Mouse (Mus musculus): ENCODE data around the gene Smox. TPM values are rescaled to one million over a fixed set of nuclear protein-coding genes. Genes with fewer than 3 reads are reported as not detected.

Smox gene
- polyA plus RNA-seq, 1 experiment, result 49.1 TPM

GRCm38 (mm10) chr2:131550906-131551305, 59.6 kb downstream of the Smox start:
- H3K36me3 ChIP-seq (ENCODE audit: control insufficient read depth, insufficient read depth, low read length), result no peaks in the 10 kb centered on the region
- H3K27ac ChIP-seq (ENCODE audit: control insufficient read depth, insufficient read depth, low read length), result no peak overlapping the region
- H3K4me1 ChIP-seq (replicated peaks; ENCODE audit: control insufficient read depth, insufficient read depth, low read length), result peaks cover 7% of the 10 kb centered on the region; the same call in 1 of the 2 replicates
- H3K4me3 ChIP-seq (ENCODE audit: control insufficient read depth, insufficient read depth, low read length), result no peak overlapping the region
- TF ChIP-seq POLR2A (IDR thresholded peaks at IDR 0.05; ENCODE audit: control insufficient read depth, extremely low read depth, insufficient read depth, low read length, poor library complexity) (no peak), CTCF (IDR thresholded peaks at IDR 0.05; ENCODE audit: borderline replicate concordance, control insufficient read depth, extremely low read depth, insufficient read depth, low read length, poor library complexity) (no peak)
- WGBS, result 82% methylated on average over 2 of the region's 2 CpGs
- H3K27me3 ChIP-seq (ENCODE audit: control insufficient read depth, insufficient read depth, low read length), result peaks cover 13% of the 10 kb centered on the region
- no peak for DNase-seq

GRCm38 (mm10) chr2:131551701-131552620, 60.7 kb downstream of the Smox start:
- Histone ChIP-seq H3K4me3 (ENCODE audit: control insufficient read depth, insufficient read depth, low read length) (no peak overlapping the region), H3K27ac (ENCODE audit: control insufficient read depth, insufficient read depth, low read length) (no peak overlapping the region), H3K36me3 (ENCODE audit: control insufficient read depth, insufficient read depth, low read length) (no peaks in the 10 kb centered on the region), H3K4me1 (replicated peaks; ENCODE audit: control insufficient read depth, insufficient read depth, low read length) (no peaks in the 10 kb centered on the region), H3K27me3 (ENCODE audit: control insufficient read depth, insufficient read depth, low read length) (peaks cover 3% of the 10 kb centered on the region; the same call in 1 of the 2 replicates)
- DNase-seq, result no peak
- TF ChIP-seq POLR2A (IDR thresholded peaks at IDR 0.05; ENCODE audit: control insufficient read depth, extremely low read depth, insufficient read depth, low read length, poor library complexity) (no peak), CTCF (IDR thresholded peaks at IDR 0.05; ENCODE audit: borderline replicate concordance, control insufficient read depth, extremely low read depth, insufficient read depth, low read length, poor library complexity) (no peak)
- WGBS, result 60% methylated on average over 7 of the region's 7 CpGs

DNA sequence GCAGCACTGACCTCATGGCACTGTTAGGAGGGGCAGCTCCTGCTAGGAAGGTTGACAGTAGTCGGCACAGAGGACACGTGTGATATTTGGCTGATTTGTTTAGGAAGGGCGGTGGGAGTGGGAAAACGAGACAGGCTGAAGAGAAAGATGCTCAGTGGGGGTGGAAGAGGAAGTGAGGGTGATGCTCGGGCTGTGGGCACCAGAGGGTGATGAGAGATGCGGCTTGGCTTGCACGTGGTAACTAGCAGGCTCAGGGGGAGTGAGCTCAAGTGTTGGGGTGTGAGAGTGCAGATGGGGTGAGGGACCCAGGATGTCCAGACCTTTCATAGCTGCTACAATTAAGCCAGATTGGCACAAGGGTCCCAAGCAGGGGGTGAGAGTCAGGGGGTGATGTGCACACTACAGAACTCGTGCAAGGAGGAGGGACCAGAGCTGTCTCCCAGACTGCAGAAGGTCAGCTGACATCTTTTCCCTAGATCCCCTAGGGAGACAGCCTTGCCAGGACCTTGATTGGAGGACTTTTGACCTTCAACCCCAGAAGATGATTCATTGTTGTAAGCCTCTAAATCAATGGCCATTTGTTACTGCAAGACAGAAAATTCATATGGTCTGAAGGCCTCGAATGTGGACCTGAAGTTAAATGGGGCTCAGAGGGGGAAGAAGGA, 61.6 kb downstream of the Smox start:
- no peak for DNase-seq
- 22% methylated on average over 9 of the region's 9 CpGs for WGBS
- no peak overlapping the region for H3K4me3 ChIP-seq (ENCODE audit: control insufficient read depth, insufficient read depth, low read length)
- H3K36me3 ChIP-seq (ENCODE audit: control insufficient read depth, insufficient read depth, low read length), result no peaks in the 10 kb centered on the region
- no peaks in the 10 kb centered on the region; the same call in 1 of the 2 replicates for H3K27me3 ChIP-seq (ENCODE audit: control insufficient read depth, insufficient read depth, low read length)
- TF ChIP-seq CTCF (IDR thresholded peaks at IDR 0.05; ENCODE audit: borderline replicate concordance, control insufficient read depth, extremely low read depth, insufficient read depth, low read length, poor library complexity) (no peak), POLR2A (IDR thresholded peaks at IDR 0.05; ENCODE audit: control insufficient read depth, extremely low read depth, insufficient read depth, low read length, poor library complexity) (no peak)
- no peaks in the 10 kb centered on the region for H3K4me1 ChIP-seq (replicated peaks; ENCODE audit: control insufficient read depth, insufficient read depth, low read length)
- H3K27ac ChIP-seq (ENCODE audit: control insufficient read depth, insufficient read depth, low read length), result no peak overlapping the region

DNA sequence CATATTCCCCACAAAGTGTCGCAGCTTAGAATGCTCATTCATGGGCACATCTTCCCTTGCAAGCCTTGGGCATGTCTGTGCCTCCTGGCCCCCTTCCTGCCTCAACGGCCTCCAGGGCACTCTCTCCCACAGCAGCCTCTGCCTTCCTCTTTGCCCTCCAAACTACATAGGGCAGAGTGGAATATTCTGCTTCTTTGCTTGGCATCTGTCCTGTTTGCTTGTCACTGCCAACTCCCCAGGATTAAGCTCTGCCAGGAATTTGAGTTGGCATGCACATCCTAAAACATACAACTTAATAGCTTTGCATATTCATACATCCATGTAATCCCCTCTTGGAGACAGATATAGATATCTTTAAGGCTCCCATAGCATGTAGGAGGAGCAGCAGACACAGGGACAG, 66.6 kb downstream of the Smox start:
- peaks cover 13% of the 10 kb centered on the region for H3K27me3 ChIP-seq (ENCODE audit: control insufficient read depth, insufficient read depth, low read length)

DNA sequence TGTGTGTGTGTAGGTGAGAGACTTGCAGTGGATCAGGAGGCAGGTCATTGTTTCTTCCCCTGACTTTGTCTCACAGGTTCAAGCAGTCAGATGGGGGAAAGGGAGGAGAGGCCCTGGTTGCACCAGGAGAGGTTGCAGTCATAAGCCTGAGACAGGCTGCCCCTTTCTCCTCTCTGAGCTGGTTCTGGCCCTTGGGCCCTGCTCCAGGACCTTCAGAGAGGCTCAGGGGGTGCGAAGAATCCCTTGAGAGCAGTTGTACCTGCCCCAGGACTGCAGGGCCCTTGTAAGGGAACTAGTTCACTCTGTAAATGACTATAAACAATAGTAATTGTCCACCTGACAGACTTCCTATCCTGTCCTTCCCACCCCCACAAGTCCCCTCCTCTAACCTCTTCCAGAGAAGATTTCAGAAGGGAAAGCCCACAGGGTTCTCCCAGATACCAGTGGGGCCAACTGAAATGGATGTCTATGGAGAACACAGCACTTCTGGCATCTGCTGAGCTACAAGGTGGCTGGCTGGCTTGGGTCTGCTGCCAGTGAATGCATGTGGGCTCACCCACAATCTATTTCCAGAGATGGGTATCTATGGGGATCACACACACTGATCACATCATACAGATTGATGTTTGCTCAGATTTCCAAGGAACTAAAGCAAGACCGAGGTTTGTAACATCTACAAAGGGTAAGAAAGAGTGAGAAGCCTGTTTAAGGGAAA, 69.1 kb downstream of the Smox start:
- no peaks in the 10 kb centered on the region for H3K4me1 ChIP-seq (replicated peaks; ENCODE audit: control insufficient read depth, insufficient read depth, low read length)
- H3K36me3 ChIP-seq (ENCODE audit: control insufficient read depth, insufficient read depth, low read length), result no peaks in the 10 kb centered on the region
- no peak overlapping the region for H3K4me3 ChIP-seq (ENCODE audit: control insufficient read depth, insufficient read depth, low read length)
- TF ChIP-seq CTCF (IDR thresholded peaks at IDR 0.05; ENCODE audit: borderline replicate concordance, control insufficient read depth, extremely low read depth, insufficient read depth, low read length, poor library complexity) (no peak), POLR2A (IDR thresholded peaks at IDR 0.05; ENCODE audit: control insufficient read depth, extremely low read depth, insufficient read depth, low read length, poor library complexity) (no peak)
- DNase-seq, result no peak
- peaks cover 21% of the 10 kb centered on the region for H3K27me3 ChIP-seq (ENCODE audit: control insufficient read depth, insufficient read depth, low read length)
- H3K27ac ChIP-seq (ENCODE audit: control insufficient read depth, insufficient read depth, low read length), result no peak overlapping the region
- WGBS, result 62% methylated on average over 2 of the region's 2 CpGs

More for the DNA sequence above, 66.6 kb downstream of the Smox start:
- H3K4me3 ChIP-seq (ENCODE audit: control insufficient read depth, insufficient read depth, low read length), result no peak overlapping the region
- no peak for DNase-seq
- H3K4me1 ChIP-seq (replicated peaks; ENCODE audit: control insufficient read depth, insufficient read depth, low read length), result no peaks in the 10 kb centered on the region
- no peaks in the 10 kb centered on the region for H3K36me3 ChIP-seq (ENCODE audit: control insufficient read depth, insufficient read depth, low read length)
- H3K27ac ChIP-seq (ENCODE audit: control insufficient read depth, insufficient read depth, low read length), result no peak overlapping the region
- WGBS, result 77% methylated on average over 2 of the region's 2 CpGs
- no peak for TF ChIP-seq POLR2A (IDR thresholded peaks at IDR 0.05; ENCODE audit: control insufficient read depth, extremely low read depth, insufficient read depth, low read length, poor library complexity)
- TF ChIP-seq CTCF (IDR thresholded peaks at IDR 0.05; ENCODE audit: borderline replicate concordance, control insufficient read depth, extremely low read depth, insufficient read depth, low read length, poor library complexity), result no peak

DNA sequence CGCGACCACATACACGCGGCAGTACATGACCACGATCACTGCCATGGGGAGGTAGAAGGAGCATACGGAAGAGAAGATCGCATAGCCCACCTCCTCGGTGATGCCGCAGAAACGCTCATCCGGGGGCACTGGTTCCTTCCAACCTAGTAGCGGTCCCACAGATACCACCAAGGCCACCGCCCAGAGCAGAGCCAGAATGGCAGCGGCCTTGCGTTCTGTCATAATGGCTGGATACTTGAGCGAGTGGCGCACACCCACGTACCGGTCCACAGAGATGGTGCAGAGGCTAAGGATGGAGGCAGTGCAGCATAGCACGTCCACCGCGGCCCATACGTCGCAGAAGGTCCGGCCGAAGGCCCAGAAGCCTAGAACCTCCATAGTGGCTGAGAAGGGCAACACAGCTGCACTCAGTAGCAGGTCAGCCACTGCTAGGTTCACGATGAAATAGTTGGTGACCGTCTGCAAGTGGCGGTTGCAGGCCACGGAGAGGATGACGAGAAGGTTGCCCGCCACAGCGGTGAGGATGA, 70.1 kb downstream of the Smox start:
- Histone ChIP-seq H3K4me3 (ENCODE audit: control insufficient read depth, insufficient read depth, low read length) (no peak overlapping the region), H3K27me3 (ENCODE audit: control insufficient read depth, insufficient read depth, low read length) (peaks cover 21% of the 10 kb centered on the region), H3K4me1 (replicated peaks; ENCODE audit: control insufficient read depth, insufficient read depth, low read length) (no peaks in the 10 kb centered on the region), H3K36me3 (ENCODE audit: control insufficient read depth, insufficient read depth, low read length) (no peaks in the 10 kb centered on the region), H3K27ac (ENCODE audit: control insufficient read depth, insufficient read depth, low read length) (no peak overlapping the region)
- no peak for DNase-seq
- no peak for TF ChIP-seq CTCF (IDR thresholded peaks at IDR 0.05; ENCODE audit: borderline replicate concordance, control insufficient read depth, extremely low read depth, insufficient read depth, low read length, poor library complexity)
- no peak for TF ChIP-seq POLR2A (IDR thresholded peaks at IDR 0.05; ENCODE audit: control insufficient read depth, extremely low read depth, insufficient read depth, low read length, poor library complexity)
- 12% methylated on average over 33 of the region's 33 CpGs for WGBS

Measured in thymus, adult 2 months (tissue).